Mouse (Mus musculus): ENCODE measurements around the gene Rhpn2. TPM values are rescaled to one million over a fixed set of nuclear protein-coding genes. Genes with fewer than 3 reads are reported as not detected.
A peak's percentile ranks its signal among the peaks of the same experiment; 100 is the strongest.

Gene Rhpn2
- polyA plus RNA-seq, 1 experiment from 2014 or later: 4.5 TPM

GRCm38 (mm10) chr7:35353306-35353705 is 19.3 kb downstream of the Rhpn2 start:
- H3K4me1 ChIP-seq: no peaks in the 10 kb centered on the region
- DNase-seq (ENCODE audit: extremely low spot score, low spot score): no peak
- no peaks in the 10 kb centered on the region for H3K9me3 ChIP-seq
- H3K4me3 ChIP-seq: no peak overlapping the region
- H3K36me3 ChIP-seq (replicated peaks): no peaks in the 10 kb centered on the region
- H3K27me3 ChIP-seq (ENCODE audit: poor library complexity, severe bottlenecking): no peaks in the 10 kb centered on the region
- 95% methylated on average over 15 of the region's 15 CpGs for WGBS
- no peak overlapping the region for H3K27ac ChIP-seq

DNA sequence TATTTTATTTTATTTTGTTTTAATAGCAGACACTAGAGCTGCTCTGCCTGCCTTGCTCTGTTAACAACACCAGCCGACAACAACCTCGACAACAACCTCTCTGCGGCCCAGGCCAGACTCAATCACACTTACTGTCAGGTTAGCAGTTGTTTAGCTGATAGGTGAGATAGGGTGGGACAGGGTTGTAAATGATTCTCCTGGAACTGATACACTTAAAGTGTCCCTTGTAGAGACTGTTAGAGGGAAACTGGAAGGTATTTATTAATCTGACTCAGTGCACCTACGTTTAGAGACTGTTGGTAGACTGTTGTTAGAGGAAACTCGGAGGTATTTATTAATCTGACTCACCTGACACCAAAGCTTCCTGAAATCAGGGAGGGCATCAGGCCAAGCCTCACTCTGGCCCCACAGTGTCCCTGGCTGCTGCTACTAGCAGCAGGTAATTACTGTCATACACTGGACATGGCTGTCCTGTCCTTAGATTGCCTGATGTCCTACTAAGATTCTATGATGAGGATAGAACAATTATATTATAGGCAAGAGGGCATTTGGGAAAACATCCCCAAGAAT is 21.4 kb downstream of the Rhpn2 start:
- no peaks in the 10 kb centered on the region for H3K36me3 ChIP-seq (replicated peaks)
- no peak overlapping the region for H3K27ac ChIP-seq
- no peaks in the 10 kb centered on the region for H3K4me1 ChIP-seq
- DNase-seq (ENCODE audit: extremely low spot score, low spot score): no peak
- 89% methylated on average over 5 of the region's 5 CpGs for WGBS
- H3K9me3 ChIP-seq: no peaks in the 10 kb centered on the region
- no peak overlapping the region for H3K4me3 ChIP-seq
- no peaks in the 10 kb centered on the region for H3K27me3 ChIP-seq (ENCODE audit: poor library complexity, severe bottlenecking)

DNA sequence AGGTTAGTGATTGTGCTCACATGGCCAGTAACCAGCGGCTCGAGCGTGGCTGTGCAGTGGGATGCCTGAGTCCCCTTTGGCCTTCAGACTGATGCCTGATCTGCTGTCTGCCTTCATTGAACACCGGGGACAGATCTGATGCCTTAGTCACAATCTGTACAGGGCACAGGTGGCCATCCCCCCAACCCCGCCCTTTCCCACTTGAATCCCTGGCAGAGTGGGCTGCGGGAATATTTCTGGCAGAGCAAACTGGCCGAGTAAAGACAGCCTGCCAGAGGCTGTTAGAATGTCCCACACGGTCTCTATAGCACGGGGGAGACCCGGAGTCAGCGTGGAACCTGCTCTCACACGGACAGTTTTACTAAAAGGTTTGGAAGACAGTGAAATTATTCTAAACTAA is 23.7 kb downstream of the Rhpn2 start:
- Histone ChIP-seq H3K4me1 (peaks cover 8% of the 10 kb centered on the region), H3K27ac (no peak overlapping the region), H3K4me3 (no peak overlapping the region), H3K36me3 (replicated peaks) (no peaks in the 10 kb centered on the region), H3K9me3 (no peaks in the 10 kb centered on the region), H3K27me3 (ENCODE audit: poor library complexity, severe bottlenecking) (no peaks in the 10 kb centered on the region)
- no peak for DNase-seq (ENCODE audit: extremely low spot score, low spot score)
- 92% methylated on average over 12 of the region's 12 CpGs for WGBS

GRCm38 (mm10) chr7:35362253-35362652 is 28.3 kb downstream of the Rhpn2 start:
- WGBS: 74% methylated on average over 5 of the region's 5 CpGs
- Histone ChIP-seq H3K27ac (0 out of 2 replicates have a peak overlapping the region, but pooled peaks have one; percentile 40), H3K4me1 (peaks cover 22% of the 10 kb centered on the region), H3K9me3 (no peaks in the 10 kb centered on the region), H3K27me3 (ENCODE audit: poor library complexity, severe bottlenecking) (no peaks in the 10 kb centered on the region), H3K36me3 (replicated peaks) (peaks cover 5% of the 10 kb centered on the region; the same call in 1 of the 2 replicates), H3K4me3 (no peak overlapping the region)
- DNase-seq (ENCODE audit: extremely low spot score, low spot score): no peak

- H3K27ac ChIP-seq: 0 out of 2 replicates have a peak overlapping the region, but pooled peaks have one; percentile 40
- peaks cover 5% of the 10 kb centered on the region; the same call in 1 of the 2 replicates for H3K36me3 ChIP-seq (replicated peaks)
- H3K4me3 ChIP-seq: no peak overlapping the region
- 67% methylated on average over 5 of the region's 5 CpGs for WGBS
- H3K4me1 ChIP-seq: peaks cover 22% of the 10 kb centered on the region
- no peaks in the 10 kb centered on the region for H3K27me3 ChIP-seq (ENCODE audit: poor library complexity, severe bottlenecking)
- no peaks in the 10 kb centered on the region for H3K9me3 ChIP-seq
- DNase-seq (ENCODE audit: extremely low spot score, low spot score): no peak
Measured at GRCm38 (mm10) chr7:35362868-35363267, 28.9 kb downstream of the Rhpn2 start.

GRCm38 (mm10) chr7:35365161-35365910 is 31.4 kb downstream of the Rhpn2 start:
- Histone ChIP-seq H3K9me3 (0 out of 2 replicates have a peak, but pooled peaks cover 7% of the 10 kb centered on the region), H3K36me3 (replicated peaks) (peaks cover 5% of the 10 kb centered on the region), H3K4me3 (no peak overlapping the region), H3K27me3 (ENCODE audit: poor library complexity, severe bottlenecking) (no peaks in the 10 kb centered on the region), H3K4me1 (peaks cover 22% of the 10 kb centered on the region), H3K27ac (no peak overlapping the region)
- DNase-seq (ENCODE audit: extremely low spot score, low spot score): no peak
- WGBS: 81% methylated on average over 12 of the region's 12 CpGs

GRCm38 (mm10) chr7:35371096-35371495 is 37.1 kb downstream of the Rhpn2 start:
- Histone ChIP-seq H3K36me3 (replicated peaks) (peaks cover 5% of the 10 kb centered on the region), H3K9me3 (0 out of 2 replicates have a peak, but pooled peaks cover 7% of the 10 kb centered on the region), H3K27ac (peak overlapping the region; percentile 81), H3K27me3 (ENCODE audit: poor library complexity, severe bottlenecking) (peaks cover 6% of the 10 kb centered on the region; the same call in 1 of the 2 replicates), H3K4me1 (peaks cover 21% of the 10 kb centered on the region), H3K4me3 (no peak overlapping the region; the same call in 1 of the 2 replicates)
- no peak for DNase-seq (ENCODE audit: extremely low spot score, low spot score)
- 21% methylated on average over 14 of the region's 14 CpGs for WGBS

DNA sequence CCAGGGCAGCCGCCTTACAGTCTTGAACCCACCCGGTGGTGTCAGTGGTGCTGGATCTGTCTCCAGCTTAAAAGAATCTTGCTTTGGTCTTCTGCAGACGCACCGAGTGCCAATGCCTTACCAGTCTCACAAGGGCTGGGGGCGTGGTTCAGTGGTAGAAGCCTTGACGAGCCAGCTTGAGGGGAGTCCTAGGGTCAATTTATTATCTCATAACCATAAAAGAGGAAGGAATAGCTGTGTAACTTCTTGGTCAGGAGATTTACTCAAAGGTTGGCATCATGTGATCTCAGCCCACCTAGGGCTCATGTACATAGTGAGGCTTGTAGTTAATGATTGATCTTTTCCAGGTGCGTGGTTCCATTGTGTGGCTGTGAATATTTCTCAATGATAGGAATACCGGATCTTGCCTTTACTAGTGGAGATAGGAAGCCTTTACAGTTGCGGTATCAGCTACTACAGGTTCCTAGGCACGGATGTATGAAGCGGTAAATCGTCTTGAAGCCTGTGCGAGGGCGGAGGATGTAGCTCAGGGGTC is 38.6 kb downstream of the Rhpn2 start:
- WGBS: 93% methylated on average over 14 of the region's 14 CpGs

GRCm38 (mm10) chr7:35373146-35373989 is 39.4 kb downstream of the Rhpn2 start:
- Histone ChIP-seq H3K4me3 (no peak overlapping the region), H3K36me3 (replicated peaks) (no peaks in the 10 kb centered on the region; the same call in 1 of the 2 replicates), H3K27ac (no peak overlapping the region), H3K9me3 (0 out of 2 replicates have a peak, but pooled peaks cover 7% of the 10 kb centered on the region), H3K4me1 (peaks cover 21% of the 10 kb centered on the region), H3K27me3 (ENCODE audit: poor library complexity, severe bottlenecking) (peaks cover 6% of the 10 kb centered on the region; the same call in 1 of the 2 replicates)
- DNase-seq (ENCODE audit: extremely low spot score, low spot score): no peak
- whole genome bisulfite sequencing: 79% methylated on average over 16 of the region's 16 CpGs

More for the DNA sequence above, 38.6 kb downstream of the Rhpn2 start:
- Histone ChIP-seq H3K4me3 (no peak overlapping the region), H3K36me3 (replicated peaks) (no peaks in the 10 kb centered on the region; the same call in none of the 2 replicates), H3K4me1 (peaks cover 21% of the 10 kb centered on the region), H3K27ac (no peak overlapping the region), H3K9me3 (0 out of 2 replicates have a peak, but pooled peaks cover 7% of the 10 kb centered on the region), H3K27me3 (ENCODE audit: poor library complexity, severe bottlenecking) (peaks cover 6% of the 10 kb centered on the region; the same call in 1 of the 2 replicates)
- no peak for DNase-seq (ENCODE audit: extremely low spot score, low spot score)

- Histone ChIP-seq H3K4me3 (no peak overlapping the region), H3K27ac (no peak overlapping the region), H3K36me3 (replicated peaks) (no peaks in the 10 kb centered on the region), H3K27me3 (ENCODE audit: poor library complexity, severe bottlenecking) (peaks cover 6% of the 10 kb centered on the region; the same call in 1 of the 2 replicates), H3K9me3 (0 out of 2 replicates have a peak, but pooled peaks cover 2% of the 10 kb centered on the region), H3K4me1 (peaks cover 22% of the 10 kb centered on the region)
- DNase-seq (ENCODE audit: extremely low spot score, low spot score): no peak
- 92% methylated on average over 7 of the region's 7 CpGs for WGBS
Measured at GRCm38 (mm10) chr7:35374265-35374664, 40.3 kb downstream of the Rhpn2 start.

DNA sequence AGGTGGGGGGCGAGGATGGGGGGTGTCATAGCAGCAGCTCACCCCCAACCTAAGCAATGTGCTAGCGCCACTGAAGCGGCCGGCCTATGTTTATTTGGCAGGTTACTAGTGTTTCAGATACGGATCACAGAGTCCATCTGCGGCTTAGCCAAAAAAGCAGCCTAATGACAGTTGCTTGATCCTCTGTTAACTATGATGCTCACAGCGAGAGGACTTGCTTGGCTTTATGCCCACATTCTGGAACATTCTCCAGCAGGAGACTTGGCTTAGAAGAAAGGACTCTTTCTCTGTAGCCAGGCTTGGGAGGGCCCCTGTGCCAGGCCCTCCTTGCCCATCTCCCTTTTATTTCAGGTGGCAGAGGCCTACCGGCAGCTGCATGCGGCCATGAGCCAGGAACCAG is 42.7 kb downstream of the Rhpn2 start:
- Histone ChIP-seq H3K9me3 (no peaks in the 10 kb centered on the region), H3K4me1 (peaks cover 17% of the 10 kb centered on the region), H3K4me3 (no peak overlapping the region), H3K27ac (no peak overlapping the region), H3K27me3 (ENCODE audit: poor library complexity, severe bottlenecking) (peaks cover 6% of the 10 kb centered on the region; the same call in 1 of the 2 replicates), H3K36me3 (replicated peaks) (no peaks in the 10 kb centered on the region)
- WGBS: 94% methylated on average over 9 of the region's 9 CpGs
- DNase-seq (ENCODE audit: extremely low spot score, low spot score): no peak

GRCm38 (mm10) chr7:35379492-35380119 is 45.6 kb downstream of the Rhpn2 start:
- H3K4me3 ChIP-seq: no peak overlapping the region
- no peak for DNase-seq (ENCODE audit: extremely low spot score, low spot score)

More at GRCm38 (mm10) chr7:35379492-35380119, 45.6 kb downstream of the Rhpn2 start:
- H3K4me1 ChIP-seq: peaks cover 14% of the 10 kb centered on the region
- 0 out of 2 replicates have a peak overlapping the region, but pooled peaks have one; percentile 0 for H3K27ac ChIP-seq
- no peaks in the 10 kb centered on the region for H3K9me3 ChIP-seq
- no peaks in the 10 kb centered on the region for H3K36me3 ChIP-seq (replicated peaks)
- WGBS: 59% methylated on average over 16 of the region's 16 CpGs
- no peaks in the 10 kb centered on the region for H3K27me3 ChIP-seq (ENCODE audit: poor library complexity, severe bottlenecking)
